Mouse (Mus musculus) ES-Bruce4 (cell line): ENCODE data around the gene Nav3.

ENCODE experiments used
- CTCF ChIP-seq: IDR thresholded peaks from one replicate; pipeline ENCODE4 v1.8.1; 2011; ENCODE audit warnings: low read depth, low read length
- POLR2A ChIP-seq: IDR thresholded peaks from one replicate; pipeline ENCODE4 v1.8.1; 2011; ENCODE audit warnings: low read length; ENCODE audit not compliant: insufficient read depth

DNA sequence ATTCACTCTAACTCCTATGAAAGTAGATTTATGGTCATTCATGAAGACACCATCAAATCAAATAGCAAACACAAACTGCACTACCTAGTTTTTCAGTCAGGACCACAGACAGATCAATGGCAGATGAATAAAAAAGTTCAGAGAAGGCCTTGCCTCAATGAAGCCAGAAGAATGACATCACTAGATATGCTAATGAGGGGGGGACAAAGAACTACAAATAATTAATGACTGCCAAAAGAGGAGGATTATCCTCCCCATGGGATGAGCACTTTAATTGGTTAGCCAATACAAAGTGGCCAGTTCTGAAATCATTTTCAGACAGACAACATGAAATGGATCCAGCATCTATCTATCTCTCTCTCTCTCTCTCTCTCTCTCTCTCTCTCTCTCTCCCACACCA lies 652.6 kb downstream of the Nav3 start:
- TF ChIP-seq CTCF (no peak), POLR2A (no peak)
